Mouse (Mus musculus) lung, postnatal 0 days (tissue): ENCODE results near the gene Bcar3. TPM values are rescaled to one million over a fixed set of nuclear protein-coding genes. Genes with fewer than 3 reads are reported as not detected.

ENCODE experiments used
- ATAC-seq: fragments of 200-750 bp; cut with Nextera tagmentation; 2 replicates; pipeline ENCODE4 v1.8.0; 2017; ENCODE audit warnings: moderate library complexity
- DNase-seq: peaks from one replicate; pipeline ENCODE4 v3.0.0-alpha.2; 2016; ENCODE audit warnings: low spot score
- H3K27ac ChIP-seq: fragments of 300-500 bp; sonication (generic); 2 replicates; pipeline ENCODE4 v1.5.1; 2014; ENCODE audit warnings: antibody characterized with exemption, mild to moderate bottlenecking, low read length, mixed read lengths
- H3K27me3 ChIP-seq: fragments of 300-500 bp; sonication (generic); replicated peaks from 2 replicates; pipeline ENCODE4 v1.6.1; 2014; ENCODE audit warnings: low read length, mixed read lengths; ENCODE audit not compliant: insufficient read depth
- H3K36me3 ChIP-seq: fragments of 300-500 bp; sonication (generic); 2 replicates; pipeline ENCODE4 v1.6.1; 2014; ENCODE audit warnings: low read length, mixed read lengths; ENCODE audit not compliant: insufficient read depth
- H3K4me1 ChIP-seq: fragments of 300-500 bp; sonication (generic); 2 replicates; pipeline ENCODE4 v1.6.1; 2014; ENCODE audit warnings: antibody characterized with exemption, low read depth, low read length, mixed read lengths; ENCODE audit not compliant: insufficient read depth
- H3K4me2 ChIP-seq: fragments of 300-500 bp; sonication (generic); replicated peaks from 2 replicates; pipeline ENCODE4 v1.6.1; 2014; ENCODE audit warnings: low read depth, mild to moderate bottlenecking, low read length, moderate library complexity, mixed read lengths
- H3K4me3 ChIP-seq: fragments of 300-500 bp; sonication (generic); 2 replicates; pipeline ENCODE4 v1.5.1; 2014; ENCODE audit warnings: low read depth, low read length
- H3K9ac ChIP-seq: fragments of 300-500 bp; sonication (generic); replicated peaks from 2 replicates; pipeline ENCODE4 v1.6.1; 2014; ENCODE audit warnings: low read depth, mild to moderate bottlenecking
- H3K9me3 ChIP-seq: fragments of 300-500 bp; sonication (generic); 2 replicates; pipeline ENCODE4 v1.6.1; 2016; ENCODE audit warnings: low read length, mixed read lengths
- CTCF ChIP-seq: IDR thresholded peaks from 2 replicates; pipeline ENCODE4 v1.5.1; 2016; ENCODE audit warnings: antibody characterized with exemption, mild to moderate bottlenecking
- EP300 ChIP-seq: IDR thresholded peaks from 2 replicates; pipeline ENCODE4 v1.6.1; 2016; ENCODE audit warnings: antibody characterized with exemption, mild to moderate bottlenecking, control low read depth
- WGBS: fragments of 180-500 bp; shearing (Covaris S2); extraction: QIAGEN DNeasy Blood & Tissue Kit; methylation state at CpG from one replicate; pipeline ENCODE4 v1.1.7; 2014; 5-methylcytosine and 5-hydroxymethylcytosine counted together
- polyA plus RNA-seq: library from polyadenylated mRNA; unstranded; fragments of >200 nt; fragmentation: Nextera tagmentation; extraction: Ambion mirVana; gene quantifications from 2 replicates; pipeline ENCODE4 v1.2.1, GENCODE M21; 2015

The Bcar3 gene
- polyA plus RNA-seq, 1 experiment from 2014 or later = 38.3 TPM

- Histone ChIP-seq H3K4me1 (no peaks in the 10 kb centered on the region; the same call in 1 of the 2 replicates), H3K36me3 (peaks cover 21% of the 10 kb centered on the region; the same call in 1 of the 2 replicates), H3K4me2 (no peak overlapping the region), H3K27ac (no peak overlapping the region), H3K9ac (no peak overlapping the region), H3K9me3 (no peaks in the 10 kb centered on the region), H3K27me3 (no peaks in the 10 kb centered on the region), H3K4me3 (no peak overlapping the region)
- DNase-seq (no peak), ATAC-seq (no peak)
- WGBS = 75% methylated on average over 4 of the region's 4 CpGs
- TF ChIP-seq EP300 (no peak), CTCF (no peak)
Measured at GRCm38 (mm10) chr3:122520875-122521274, 226.9 kb downstream of the Bcar3 start.

GRCm38 (mm10) chr3:122521294-122521693, 227.4 kb downstream of the Bcar3 start:
- no peaks in the 10 kb centered on the region for H3K4me1 ChIP-seq
- ATAC-seq (no peak), DNase-seq (no peak)
- WGBS = 33% methylated on average over 1 of the region's 1 CpGs
- no peak overlapping the region for H3K4me3 ChIP-seq
- peaks cover 21% of the 10 kb centered on the region; the same call in 1 of the 2 replicates for H3K36me3 ChIP-seq
- TF ChIP-seq EP300 (no peak), CTCF (no peak)
- H3K4me2 ChIP-seq = no peak overlapping the region
- no peak overlapping the region for H3K9ac ChIP-seq
- H3K27me3 ChIP-seq = no peaks in the 10 kb centered on the region
- H3K27ac ChIP-seq = no peak overlapping the region
- no peaks in the 10 kb centered on the region for H3K9me3 ChIP-seq

GRCm38 (mm10) chr3:122528477-122528876, 234.5 kb downstream of the Bcar3 start:
- Histone ChIP-seq H3K27me3 (no peaks in the 10 kb centered on the region), H3K36me3 (peaks cover 7% of the 10 kb centered on the region; the same call in 1 of the 2 replicates), H3K4me3 (no peak overlapping the region), H3K9ac (no peak overlapping the region), H3K4me1 (no peaks in the 10 kb centered on the region), H3K4me2 (no peak overlapping the region), H3K9me3 (no peaks in the 10 kb centered on the region), H3K27ac (no peak overlapping the region)
- TF ChIP-seq EP300 = no peak
- ATAC-seq = no peak
- 67% methylated on average over 3 of the region's 3 CpGs for WGBS
- DNase-seq = no peak

- no peak for DNase-seq
- peaks cover 11% of the 10 kb centered on the region; the same call in 1 of the 2 replicates for H3K36me3 ChIP-seq
- 84% methylated on average over 8 of the region's 8 CpGs for WGBS
- TF ChIP-seq EP300 (no peak), CTCF (no peak)
- H3K4me3 ChIP-seq = no peak overlapping the region
- no peak overlapping the region for H3K9ac ChIP-seq
- no peak overlapping the region for H3K27ac ChIP-seq
- no peak for ATAC-seq
- no peaks in the 10 kb centered on the region for H3K4me1 ChIP-seq
- H3K9me3 ChIP-seq = no peaks in the 10 kb centered on the region
- no peak overlapping the region for H3K4me2 ChIP-seq
- H3K27me3 ChIP-seq = no peaks in the 10 kb centered on the region
Measured at GRCm38 (mm10) chr3:122535938-122536703, 242.2 kb downstream of the Bcar3 start.

GRCm38 (mm10) chr3:122538851-122539250, 244.9 kb downstream of the Bcar3 start:
- peaks cover 20% of the 10 kb centered on the region; the same call in 1 of the 2 replicates for H3K36me3 ChIP-seq
- H3K9ac ChIP-seq = no peak overlapping the region
- no peaks in the 10 kb centered on the region for H3K4me1 ChIP-seq
- H3K27ac ChIP-seq = no peak overlapping the region
- ATAC-seq = no peak
- no peaks in the 10 kb centered on the region for H3K9me3 ChIP-seq
- H3K4me3 ChIP-seq = no peak overlapping the region
- TF ChIP-seq EP300 (no peak), CTCF (no peak)
- WGBS = 64% methylated on average over 2 of the region's 2 CpGs
- H3K4me2 ChIP-seq = no peak overlapping the region
- H3K27me3 ChIP-seq = no peaks in the 10 kb centered on the region
- no peak for DNase-seq

- Histone ChIP-seq H3K27ac (no peak overlapping the region), H3K9me3 (no peaks in the 10 kb centered on the region), H3K4me3 (no peak overlapping the region), H3K27me3 (no peaks in the 10 kb centered on the region), H3K36me3 (peaks cover 28% of the 10 kb centered on the region; the same call in 1 of the 2 replicates), H3K4me2 (no peak overlapping the region), H3K9ac (no peak overlapping the region), H3K4me1 (no peaks in the 10 kb centered on the region)
- 79% methylated on average over 17 of the region's 17 CpGs for WGBS
- TF ChIP-seq CTCF = no peak
- TF ChIP-seq EP300 = no peak
- DNase-seq (no peak), ATAC-seq (no peak)
Measured at GRCm38 (mm10) chr3:122539961-122540690, 246.2 kb downstream of the Bcar3 start.
